Mouse (Mus musculus): ENCODE results near the gene C9. TPM values are rescaled to one million over a fixed set of nuclear protein-coding genes. Genes with fewer than 3 reads are reported as not detected.

Gene C9
- total and polyA plus RNA-seq, 3 experiments, result not detected

DNA sequence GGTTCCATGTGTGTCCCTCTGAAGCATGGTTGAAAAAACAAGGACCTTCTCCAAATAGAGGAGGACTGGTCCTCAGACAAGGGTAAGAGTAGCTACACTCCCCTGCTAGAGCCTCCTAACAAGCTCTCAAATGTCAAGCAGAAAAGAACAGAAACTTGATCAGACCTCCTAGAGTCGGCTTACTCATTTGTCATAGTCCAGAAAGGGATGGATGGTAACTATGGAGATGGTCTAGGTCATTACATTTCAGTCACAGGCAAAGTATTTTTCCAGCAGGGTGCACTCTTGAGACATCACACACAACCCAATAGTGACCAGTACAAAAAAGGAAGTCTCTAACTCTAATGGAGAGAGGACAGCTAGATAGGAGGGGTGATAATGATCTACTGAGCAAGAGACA, 55.7 kb downstream of the C9 start:
- dilution Hi-C loops (cut with MboI; ENCODE audit: extremely low pct_ligation_motif_present, extremely low pct_unique_long_range_greater_than_20kb, low sequenced_read_pairs), result no loop called here
- no peaks in the 10 kb centered on the region; a peak in 1 of 4 replicates for H3K4me1 ChIP-seq (ENCODE audit: control insufficient read depth in 1 of 2, insufficient read depth in 2 of 2)
- H3K4me2 ChIP-seq (ENCODE audit: insufficient read depth, low read depth, poor library complexity, severe bottlenecking), result no peak overlapping the region
- H3K4me3 ChIP-seq (replicated peaks in 1 of 3; ENCODE audit: low read depth in 2 of 3, low read length in 2 of 3, poor library complexity in 1 of 3), result no peak overlapping the region
- no peaks in the 10 kb centered on the region for H3K79me2 ChIP-seq (replicated peaks; ENCODE audit: control insufficient read depth, extremely low read depth, insufficient read depth, poor library complexity, severe bottlenecking)
- H3K27ac ChIP-seq (ENCODE audit: insufficient read depth, low read depth), result no peak overlapping the region
- no peaks in the 10 kb centered on the region for H3K36me3 ChIP-seq (replicated peaks in 1 of 2; ENCODE audit: control insufficient read depth in 1 of 2, insufficient read depth in 1 of 2, low read length in 1 of 2)
- in situ Hi-C loops (cut with MboI; ENCODE audit: low pct_ligation_motif_present, low pct_unique_long_range_greater_than_20kb, low sequenced_read_pairs), result loop anchor here (10.0 kb wide), 1 partner anchor 64 kb away; no protein-coding TSS in a partner anchor
- TF ChIP-seq IRF4 (IDR thresholded peaks at IDR 0.05; ENCODE audit: low read depth, low read length) (no peak), CTCF (conservative IDR thresholded peaks at IDR 0.05 in 1 of 2, IDR thresholded peaks at IDR 0.05 in 1 of 2; ENCODE audit: low read depth in 2 of 2, low read length in 2 of 2) (peak in 1 of 2 experiments; percentile 60; a peak in 2 of 4 replicates), ELF1 (IDR thresholded peaks at IDR 0.05; ENCODE audit: low read depth, low read length) (no peak), RAD21 (IDR thresholded peaks at IDR 0.05; ENCODE audit: low read depth, low read length) (peak; percentile 57), SMC3 (IDR thresholded peaks at IDR 0.05; ENCODE audit: low read depth, low read length) (peak; percentile 47)
- no peak overlapping the region for H3K9ac ChIP-seq (ENCODE audit: insufficient read depth, low read depth)
- peak; percentile 29 for DNase-seq (ENCODE audit: extremely low read depth)
- no peaks in the 10 kb centered on the region for H3K27me3 ChIP-seq (replicated peaks)
- no peaks in the 10 kb centered on the region for H3K9me3 ChIP-seq (replicated peaks; ENCODE audit: low read length)

GRCm38 (mm10) chr15:6517525-6517924, 72.4 kb downstream of the C9 start:
- TF ChIP-seq ELF1 (IDR thresholded peaks at IDR 0.05; ENCODE audit: low read depth, low read length), result no peak
- no peak for TF ChIP-seq MAFK (IDR thresholded peaks at IDR 0.05; ENCODE audit: insufficient replicate concordance, low read length)
- H3K4me1 ChIP-seq (ENCODE audit: control insufficient read depth in 1 of 2, insufficient read depth in 2 of 2), result peaks cover 2 to 16% of the 10 kb centered on the region in 2 experiments; a peak in 2 of 4 replicates
- H3K36me3 ChIP-seq (replicated peaks in 1 of 2; ENCODE audit: control insufficient read depth in 1 of 2, insufficient read depth in 1 of 2, low read length in 1 of 2), result no peaks in the 10 kb centered on the region
- H3K4me2 ChIP-seq (ENCODE audit: insufficient read depth, low read depth, poor library complexity, severe bottlenecking), result no peak overlapping the region
- H3K27ac ChIP-seq (ENCODE audit: insufficient read depth, low read depth), result no peak overlapping the region
- no peak overlapping the region for H3K4me3 ChIP-seq (replicated peaks in 1 of 3; ENCODE audit: low read depth in 2 of 3, low read length in 2 of 3, poor library complexity in 1 of 3)
- DNase-seq (ENCODE audit: extremely low read depth), result no peak
- H3K27me3 ChIP-seq (replicated peaks), result no peaks in the 10 kb centered on the region
- H3K9ac ChIP-seq (ENCODE audit: insufficient read depth, low read depth), result no peak overlapping the region
- no peaks in the 10 kb centered on the region for H3K9me3 ChIP-seq (replicated peaks; ENCODE audit: low read length)
- dilution Hi-C loops (cut with MboI; ENCODE audit: extremely low pct_ligation_motif_present, extremely low pct_unique_long_range_greater_than_20kb, low sequenced_read_pairs) (no loop called here), in situ Hi-C loops (cut with MboI; ENCODE audit: low pct_ligation_motif_present, low pct_unique_long_range_greater_than_20kb, low sequenced_read_pairs) (no loop called here)
- no peaks in the 10 kb centered on the region for H3K79me2 ChIP-seq (replicated peaks; ENCODE audit: control insufficient read depth, extremely low read depth, insufficient read depth, poor library complexity, severe bottlenecking)

DNA sequence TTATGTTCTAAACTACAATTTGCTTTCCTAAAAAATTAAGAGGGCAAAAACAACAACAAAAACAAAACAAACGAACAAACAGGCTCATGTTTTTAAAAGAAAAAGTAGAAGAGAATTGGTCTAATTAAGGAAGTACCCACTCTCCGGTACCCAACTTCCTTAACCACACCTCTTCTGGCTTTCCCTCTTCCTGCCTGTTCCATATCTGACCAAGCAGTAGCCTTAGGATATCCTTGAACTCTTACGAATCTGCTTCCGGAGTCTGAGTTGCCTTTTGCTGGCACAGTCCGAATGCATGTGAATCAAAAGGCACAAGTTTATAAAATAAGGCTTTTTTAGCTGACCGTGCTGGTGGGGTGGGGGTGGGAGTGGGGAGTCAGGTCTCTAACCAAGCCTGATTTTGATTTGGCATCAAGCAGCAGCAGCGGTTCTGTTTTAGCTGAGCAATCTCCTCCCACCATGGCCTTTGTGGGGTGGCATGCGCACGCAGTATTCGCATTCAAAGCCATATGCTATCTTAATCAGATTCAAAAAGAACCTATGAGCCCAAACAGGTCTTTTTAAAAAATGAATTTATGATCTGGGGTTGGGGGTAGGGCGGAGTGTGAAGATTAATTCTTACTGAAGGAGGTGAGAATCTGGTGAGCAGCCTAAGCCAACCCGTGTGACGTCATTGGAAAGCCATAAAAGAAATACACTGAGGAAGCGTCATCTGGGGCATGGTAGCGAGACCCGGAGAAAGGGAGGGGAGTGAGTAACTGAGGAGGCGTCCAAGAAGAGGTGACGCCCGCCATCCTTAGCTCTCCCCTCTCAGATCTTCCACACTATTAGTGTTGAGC, 74.5 kb downstream of the C9 start:
- Histone ChIP-seq H3K27ac (ENCODE audit: insufficient read depth, low read depth) (no peak overlapping the region), H3K4me1 (ENCODE audit: control insufficient read depth in 1 of 2, insufficient read depth in 2 of 2) (peaks cover 2 to 22% of the 10 kb centered on the region in 2 experiments; a peak in 2 of 4 replicates), H3K4me3 (replicated peaks in 1 of 3; ENCODE audit: low read depth in 2 of 3, low read length in 2 of 3, poor library complexity in 1 of 3) (no peak overlapping the region), H3K9ac (ENCODE audit: insufficient read depth, low read depth) (no peak overlapping the region), H3K27me3 (replicated peaks) (no peaks in the 10 kb centered on the region), H3K36me3 (replicated peaks in 1 of 2; ENCODE audit: control insufficient read depth in 1 of 2, insufficient read depth in 1 of 2, low read length in 1 of 2) (no peaks in the 10 kb centered on the region), H3K79me2 (replicated peaks; ENCODE audit: control insufficient read depth, extremely low read depth, insufficient read depth, poor library complexity, severe bottlenecking) (no peaks in the 10 kb centered on the region), H3K9me3 (replicated peaks; ENCODE audit: low read length) (no peaks in the 10 kb centered on the region), H3K4me2 (ENCODE audit: insufficient read depth, low read depth, poor library complexity, severe bottlenecking) (peak overlapping the region; percentile 38; the same call in 1 of the 2 replicates)
- dilution Hi-C loops (cut with MboI; ENCODE audit: extremely low pct_ligation_motif_present, extremely low pct_unique_long_range_greater_than_20kb, low sequenced_read_pairs), result no loop called here
- DNase-seq (ENCODE audit: extremely low read depth), result no peak
- TF ChIP-seq CTCF (conservative IDR thresholded peaks at IDR 0.05 in 1 of 2, IDR thresholded peaks at IDR 0.05 in 1 of 2; ENCODE audit: low read depth in 2 of 2, low read length in 2 of 2), result no peak
- in situ Hi-C loops (cut with MboI; ENCODE audit: low pct_ligation_motif_present, low pct_unique_long_range_greater_than_20kb, low sequenced_read_pairs), result no loop called here
